Mouse (Mus musculus) erythroblast, adult 5-6 weeks (primary cell): ENCODE data around the gene Dpf1. TPM values are rescaled to one million over a fixed set of nuclear protein-coding genes. Genes with fewer than 3 reads are reported as not detected.

Experiments
- ATAC-seq: replicated peaks from 2 replicates; pipeline ENCODE4 v1.8.0; 2016; ENCODE audit warnings: moderate number of reproducible peaks, mild to moderate bottlenecking, moderate TSS enrichment, inconsistent platforms; ENCODE audit not compliant: poor library complexity, low FRiP score, severe bottlenecking
- total RNA-seq, 2 experiments: library from RNA; stranded (forward) in 1 of 2; stranded (reverse) in 1 of 2; fragments of 150-400 nt in 1 of 2; fragments of 200-764, 138-1000 nt in 1 of 2; gene quantifications; 2 replicates each; pipeline versions ENCODE4 v1.2.3 to v1.2.4; 2015 to 2017; ENCODE audit warnings: low replicate concordance in 2 of 2

The Dpf1 gene
- total RNA-seq (2015; ENCODE audit: low replicate concordance): not detected in 2 replicates
- total RNA-seq (2017; ENCODE audit: low replicate concordance): not detected in 2 replicates

GRCm38 (mm10) chr7:29303738-29304462 is at the start of gene Dpf1:
Dpf1 (plus strand) TSS chr7:29303951.
- ATAC-seq: no peak

DNA sequence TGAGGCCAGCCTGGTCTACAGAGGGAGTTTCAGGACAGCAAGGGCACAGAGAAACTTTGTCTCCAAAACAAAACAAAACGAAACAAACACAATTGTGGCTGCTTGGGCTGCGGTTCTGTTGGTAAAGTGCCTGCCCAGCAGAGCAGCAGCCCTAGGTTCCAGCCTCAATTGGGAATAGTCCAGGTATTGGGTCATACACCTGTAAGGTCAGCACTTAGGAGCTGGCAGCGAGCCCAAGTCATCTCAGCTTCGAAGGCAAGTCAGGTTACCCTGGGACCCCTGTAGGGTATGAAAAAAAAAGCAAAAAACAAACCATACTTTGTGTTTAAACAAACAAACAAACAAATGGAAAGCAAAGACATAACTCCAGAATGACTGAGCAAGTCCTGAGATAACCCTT is 47.9 kb upstream of the Dpf1 start:
- ATAC-seq: no peak

DNA sequence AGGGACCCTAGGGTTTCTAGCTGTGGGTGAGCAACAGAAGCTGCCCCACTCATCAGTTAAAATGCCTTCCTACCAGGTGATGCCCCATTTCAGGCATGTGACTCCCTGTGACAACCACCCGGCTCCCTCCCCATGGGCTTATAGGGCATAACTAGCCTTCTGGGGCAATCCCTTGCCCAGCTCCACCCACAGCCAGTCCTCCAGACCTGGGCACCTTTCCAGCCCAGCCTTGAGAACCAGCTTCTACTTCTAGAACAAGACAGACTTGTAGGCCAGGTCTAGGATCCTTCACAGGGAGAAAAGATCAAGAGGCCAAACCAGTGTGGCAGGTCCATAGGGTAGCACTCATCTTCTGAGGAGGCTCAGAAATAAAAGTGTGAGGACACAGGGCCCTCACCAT is 46.4 kb upstream of the Dpf1 start:
- no peak for ATAC-seq

GRCm38 (mm10) chr7:29259781-29260730 is 43.7 kb upstream of the Dpf1 start:
- ATAC-seq: no peak

- no peak for ATAC-seq
These were observed 41.6 kb upstream of the Dpf1 start for GRCm38 (mm10) chr7:29262151-29262550.

DNA sequence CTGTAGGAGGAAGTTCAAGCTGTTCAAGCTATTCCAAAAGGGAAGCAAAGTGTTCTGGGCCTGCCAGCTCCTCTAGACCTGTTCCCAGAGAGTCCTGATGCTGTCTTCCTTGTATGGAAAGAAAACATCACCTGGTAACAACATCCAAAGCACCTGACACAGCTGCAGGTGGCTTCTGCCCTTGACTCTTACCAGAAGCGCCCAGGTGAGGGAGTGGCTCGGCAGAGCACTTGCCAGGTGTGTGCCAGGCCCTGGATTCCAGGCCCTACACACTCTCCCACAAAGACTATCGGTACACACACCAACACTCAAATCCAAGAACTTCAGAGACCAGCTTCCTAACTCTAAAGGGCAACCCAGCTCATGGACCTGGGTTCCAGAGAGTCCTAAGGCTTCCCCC is 39.9 kb upstream of the Dpf1 start:
- ATAC-seq: no peak

GRCm38 (mm10) chr7:29265636-29266035 is 38.1 kb upstream of the Dpf1 start:
- no peak for ATAC-seq

GRCm38 (mm10) chr7:29266931-29267330 is 36.8 kb upstream of the Dpf1 start:
- ATAC-seq: no peak

GRCm38 (mm10) chr7:29270445-29270844 is 33.3 kb upstream of the Dpf1 start:
- no peak for ATAC-seq

DNA sequence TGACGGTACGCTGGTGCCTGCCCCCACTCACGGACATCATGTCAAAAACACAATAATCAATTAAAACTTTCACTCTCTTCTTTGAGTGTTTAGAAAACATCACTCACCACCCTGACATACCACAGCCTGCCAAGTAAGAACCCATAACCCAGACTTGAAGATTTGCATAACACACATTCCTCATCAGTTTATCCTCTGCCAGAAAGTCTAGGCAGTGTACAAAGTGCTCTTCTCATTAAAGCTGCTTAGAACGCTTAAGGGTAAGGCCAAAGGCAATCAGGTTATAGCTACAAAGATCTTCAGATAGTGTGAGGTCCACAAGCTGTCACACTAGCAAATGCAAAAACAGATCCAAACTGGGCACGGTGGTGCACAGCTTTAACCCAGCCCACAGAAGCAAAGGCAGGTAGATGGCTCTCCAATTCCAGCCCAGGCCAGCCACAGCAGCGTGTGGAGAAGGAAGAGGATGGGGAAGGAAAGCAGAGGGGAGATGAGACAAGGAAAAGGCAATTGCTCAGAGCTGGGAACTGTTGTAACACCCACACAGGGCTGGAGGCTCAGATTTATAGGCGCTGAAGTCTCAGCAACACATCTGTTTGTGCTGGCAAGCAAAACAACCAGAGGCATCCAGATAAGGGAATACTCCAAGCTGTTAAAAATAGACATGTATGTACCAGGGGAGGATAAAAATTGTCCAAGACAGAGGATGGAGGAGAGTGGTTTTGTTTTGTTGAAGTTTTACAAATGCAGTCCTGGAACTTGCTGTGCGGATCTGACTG is 31.9 kb upstream of the Dpf1 start:
- ATAC-seq: no peak

DNA sequence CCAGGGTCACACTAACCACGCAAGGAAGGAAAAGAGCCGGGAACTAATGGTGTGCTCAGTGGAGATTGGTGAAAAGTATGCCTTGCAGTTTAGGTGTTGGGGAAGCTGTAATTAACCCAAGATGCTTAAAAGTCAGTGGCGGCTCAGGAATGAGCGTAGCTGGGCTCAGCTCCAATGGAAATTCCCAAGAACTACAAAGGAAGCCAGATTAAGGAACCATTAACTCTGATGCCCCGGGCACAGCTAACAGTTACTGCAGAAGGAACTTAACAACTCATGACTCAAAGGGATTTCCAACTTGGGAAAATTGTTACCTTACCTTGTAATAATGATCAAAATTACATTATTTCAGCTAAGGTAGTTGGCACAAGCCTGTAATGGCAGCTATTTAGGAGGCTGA is 27.0 kb upstream of the Dpf1 start:
- no peak for ATAC-seq

DNA sequence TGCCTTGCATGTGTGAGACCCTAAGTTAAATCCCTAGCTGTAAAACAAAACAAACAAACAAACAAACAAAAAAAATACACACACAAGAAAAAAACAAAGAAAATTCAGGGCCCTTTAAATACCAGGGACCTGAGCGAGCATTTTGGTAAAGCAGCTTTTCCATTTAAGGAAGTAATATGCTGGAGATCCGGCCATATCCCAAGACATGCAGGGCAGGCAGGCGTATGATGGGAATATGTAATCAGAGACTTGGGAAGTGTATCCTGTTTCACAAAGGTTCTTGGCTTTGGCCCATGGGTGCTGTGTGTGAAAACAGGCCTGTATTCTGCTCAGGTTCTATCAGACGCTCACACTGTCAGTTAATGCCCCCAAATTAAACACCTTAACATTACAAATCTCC is 26.2 kb upstream of the Dpf1 start:
- ATAC-seq: no peak

- ATAC-seq: no peak
These were observed 24.5 kb upstream of the Dpf1 start for GRCm38 (mm10) chr7:29279261-29279660.

GRCm38 (mm10) chr7:29279924-29280323 is 23.8 kb upstream of the Dpf1 start:
- ATAC-seq: no peak

- no peak for ATAC-seq
These were observed 22.9 kb upstream of the Dpf1 start for GRCm38 (mm10) chr7:29280801-29281200.

DNA sequence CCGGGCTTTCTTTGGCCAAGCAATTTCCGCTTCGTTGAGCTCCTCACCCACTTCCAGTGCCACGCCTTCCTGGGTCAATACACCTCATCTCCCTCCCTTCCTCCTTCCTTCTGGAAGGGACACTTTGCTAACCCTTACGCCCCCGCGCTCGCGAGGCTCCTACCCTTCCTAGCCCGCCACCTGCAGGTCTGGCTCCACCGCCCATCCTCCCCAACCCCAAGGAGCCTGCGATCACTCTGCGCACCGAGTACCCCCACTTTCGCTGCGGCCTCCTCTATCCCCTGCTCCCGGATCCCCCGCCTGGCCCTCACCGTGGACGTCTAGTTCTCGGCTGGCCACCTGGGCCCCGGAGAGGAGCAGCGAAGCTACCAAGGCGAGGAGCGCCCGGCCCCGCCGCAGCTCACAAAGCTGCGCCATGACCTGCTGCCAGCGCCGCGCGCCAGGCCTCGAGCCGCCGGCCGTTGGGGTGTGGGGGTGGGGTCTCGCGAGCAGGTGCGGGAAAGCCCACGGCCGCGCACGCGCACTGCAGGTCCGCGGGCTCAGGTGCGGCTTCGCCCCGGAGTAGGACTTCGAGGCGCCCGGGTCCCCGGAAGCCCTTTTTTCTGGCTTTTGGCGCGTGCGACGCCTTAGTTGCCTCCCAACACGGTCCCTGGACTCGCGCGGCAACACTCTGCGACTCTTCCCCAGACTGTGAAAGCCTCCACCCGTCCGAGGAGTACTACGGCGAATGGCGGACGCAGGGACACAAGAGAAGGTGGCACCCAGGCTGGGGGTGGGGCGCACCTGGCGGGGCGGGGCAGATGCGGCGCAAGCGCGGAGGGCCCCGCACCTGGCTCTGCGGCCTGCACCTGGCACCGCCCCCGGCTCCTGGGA is 22.3 kb upstream of the Dpf1 start, which contains the start of gene Spint2:
TSS of gene Spint2 (minus strand) at position 712 of the 873 bp plus-strand sequence.
- ATAC-seq: no peak

DNA sequence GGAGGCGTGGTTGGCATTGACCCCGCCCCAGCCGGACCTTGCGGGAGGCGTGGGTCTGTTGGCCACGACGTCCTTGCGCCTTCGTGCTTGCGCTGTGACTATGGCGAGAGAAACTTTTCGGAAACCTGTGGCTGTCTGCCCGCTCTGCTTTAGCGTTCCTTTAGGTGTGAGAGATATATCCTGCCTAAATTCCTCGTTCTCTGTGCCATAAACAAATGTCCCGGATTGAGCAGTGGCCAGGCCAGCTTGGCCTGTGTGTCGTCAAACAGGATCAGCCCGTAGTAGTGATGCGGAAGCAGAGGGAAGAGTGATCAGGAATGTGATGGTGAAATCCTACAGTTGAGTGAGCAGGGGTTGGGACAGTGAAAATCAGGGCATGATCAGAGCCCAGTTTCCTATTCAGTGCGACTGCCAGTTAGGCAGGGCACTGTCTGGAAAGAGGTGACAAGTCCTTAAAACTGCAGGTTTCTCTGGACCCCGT is 21.6 kb upstream of the Dpf1 start:
- no peak for ATAC-seq

GRCm38 (mm10) chr7:29283876-29284275 is 19.9 kb upstream of the Dpf1 start:
- ATAC-seq: no peak

- ATAC-seq: no peak
These were observed 19.2 kb upstream of the Dpf1 start for GRCm38 (mm10) chr7:29284523-29284922.
